Mouse (Mus musculus) testis, adult 2 months (tissue): ENCODE measurements at regions not wholly inside any gene's neighbourhood (a gene's known extent, or its start where the extent isn't known, plus 50 kb on each side); places are given as distances from the start of the nearest gene placed in this dataset.

Experiments used
- CTCF ChIP-seq: fragments of 200-500 bp; IDR thresholded peaks from 2 replicates; pipeline ENCODE4 v1.5.1; 2012; ENCODE audit warnings: low read depth, mild to moderate bottlenecking, inconsistent platforms, low read length, moderate library complexity; ENCODE audit not compliant: control insufficient read depth, insufficient read depth, insufficient replicate concordance
- POLR2A ChIP-seq: fragments of 200-500 bp; IDR thresholded peaks from 2 replicates; pipeline ENCODE4 v1.6.1; 2012; ENCODE audit warnings: low read depth, mild to moderate bottlenecking, inconsistent platforms, low read length, moderate library complexity; ENCODE audit not compliant: control insufficient read depth

DNA sequence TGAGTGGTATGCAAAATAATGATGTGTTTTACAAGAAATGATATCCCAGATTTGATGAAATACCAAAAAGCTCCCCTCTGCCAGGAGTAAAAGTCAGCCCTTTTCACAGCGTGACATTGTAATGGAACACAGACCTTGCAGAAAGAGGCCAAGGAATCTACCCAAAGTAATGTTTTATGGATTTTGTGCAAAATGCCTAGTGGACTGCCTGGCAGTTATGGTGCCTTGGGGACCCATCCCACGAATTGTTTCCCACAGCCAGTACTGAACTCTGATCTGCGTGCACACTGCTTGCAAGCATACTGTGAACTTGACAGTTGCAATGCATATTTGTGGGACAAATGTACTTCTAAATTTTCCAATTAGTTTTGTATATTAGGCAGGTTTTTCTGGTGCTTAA, 251.3 kb upstream of the Marcks start:
- TF ChIP-seq POLR2A (no peak), CTCF (no peak)
